Mouse (Mus musculus): ENCODE results near the gene Olfr1404. TPM values are rescaled to one million over a fixed set of nuclear protein-coding genes. Genes with fewer than 3 reads are reported as not detected.

Olfr1404 gene
- polyA plus RNA-seq (2017; shearing (Covaris generic)): not detected

GRCm38 (mm10) chr1:173212092-173212491 is at the start of gene Olfr1404:
Gene Olfr1404 (plus strand): TSS chr1:173212392.

DNA sequence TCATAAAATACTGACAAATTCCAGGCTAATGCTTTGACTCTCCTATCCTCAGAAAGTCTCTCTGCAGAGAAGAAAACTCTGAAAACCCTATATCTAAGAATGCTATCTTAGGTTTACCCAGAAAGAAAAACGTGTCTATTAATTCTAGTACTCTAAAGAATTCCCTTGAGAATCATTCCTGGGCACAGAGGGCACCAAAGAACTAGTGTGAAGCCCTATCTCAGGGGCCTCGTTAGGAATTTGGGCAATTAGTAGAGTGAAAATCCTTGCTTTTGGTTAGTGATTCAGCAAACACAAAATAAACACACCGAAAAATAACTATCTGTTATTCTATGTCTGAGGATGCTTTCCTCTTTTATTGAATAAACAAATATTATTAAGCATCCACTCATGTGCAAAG is 21.7 kb upstream of the Olfr1404 start, which contains the start of gene Olfr1406:
Gene Olfr1406, minus strand, starts transcription at position 101 of the 400 bp plus-strand sequence.

DNA sequence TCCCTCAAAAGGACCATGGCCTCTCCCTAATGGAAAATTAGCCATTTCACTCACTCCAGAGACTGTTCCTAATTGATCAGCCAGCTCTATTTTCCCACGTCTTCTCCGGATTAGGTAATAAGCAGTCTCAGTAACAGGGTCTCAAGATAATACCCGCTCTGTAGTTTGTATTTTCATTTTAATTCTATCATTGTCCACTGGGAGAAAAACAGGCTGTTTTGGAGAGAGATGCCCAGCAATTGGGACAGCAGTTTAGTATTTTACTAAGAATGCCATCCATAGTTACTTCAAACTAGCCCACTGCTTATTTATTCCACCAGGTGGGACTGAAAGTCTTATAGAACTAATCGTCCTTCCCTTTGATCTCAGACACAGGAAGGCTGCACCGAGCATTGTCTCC is 14.7 kb upstream of the Olfr1404 start, which contains the start of gene Olfr218:
Gene Olfr218, plus strand, starts transcription at position 301 of the 400 bp plus-strand sequence.

DNA sequence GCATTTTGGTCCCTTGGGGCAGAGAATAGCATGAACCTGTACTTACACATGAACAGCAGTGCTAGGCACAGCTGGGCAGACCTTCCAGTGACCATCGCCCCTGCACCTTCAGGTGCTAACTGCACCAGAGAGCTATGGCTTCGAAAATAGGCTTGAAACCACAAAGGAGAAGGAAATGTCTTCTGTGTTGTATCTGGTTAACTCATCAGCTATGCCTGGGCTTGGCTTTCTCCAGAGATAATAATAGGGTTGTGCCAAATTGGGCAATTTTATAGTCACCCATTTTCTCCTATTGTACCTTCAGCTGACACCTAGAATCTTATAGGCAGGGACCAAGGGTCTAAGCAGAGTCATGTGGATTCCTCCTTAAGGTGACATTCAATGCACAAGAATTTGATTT is 14.9 kb downstream of the Olfr1404 start, which contains the start of gene Fcer1a:
Gene Fcer1a, minus strand, starts transcription at position 134 of the 400 bp plus-strand sequence.

GRCm38 (mm10) chr1:173265701-173266100 is 53.5 kb downstream of the Olfr1404 start, which contains the start of gene Olfr418:
Gene Olfr418 (plus strand): TSS chr1:173266001.

Other genes with a start within 250 kb of the Olfr1404 start
- gene Olfr1408, start 75.0 kb upstream of the Olfr1404 start, polyA plus RNA-seq (2017; shearing (Covaris generic)): not detected
- 0.10 TPM for gene Olfr1406, start 21.8 kb upstream of the Olfr1404 start, polyA plus RNA-seq (2017; shearing (Covaris generic))
- gene Olfr218, start 14.6 kb upstream of the Olfr1404 start, polyA plus RNA-seq (2017; shearing (Covaris generic)): not detected
- not detected for gene Fcer1a, start 14.8 kb downstream of the Olfr1404 start, polyA plus RNA-seq (2017; shearing (Covaris generic))
- not detected for gene Olfr418, start 53.6 kb downstream of the Olfr1404 start, polyA plus RNA-seq (2017; shearing (Covaris generic))
- not detected for gene Mptx2, start 65.4 kb downstream of the Olfr1404 start, polyA plus RNA-seq (2017; shearing (Covaris generic))
- gene Ackr1, start 121.4 kb downstream of the Olfr1404 start, polyA plus RNA-seq (2017; shearing (Covaris generic)): not detected
- gene Aim2, start 138.5 kb downstream of the Olfr1404 start, polyA plus RNA-seq (2017; shearing (Covaris generic)): 54.1 TPM
- gene Cadm3, start 155.3 kb downstream of the Olfr1404 start, polyA plus RNA-seq (2017; shearing (Covaris generic)): 0.12 TPM